Mouse (Mus musculus): ENCODE measurements around the gene Rtn3. TPM values are rescaled to one million over a fixed set of nuclear protein-coding genes. Genes with fewer than 3 reads are reported as not detected.
"Not testable (repeated sequence)": the region's sequence is repeated elsewhere in the genome, so short reads cannot be mapped to it uniquely, and the experiment has no call there.

The Rtn3 gene
- total RNA-seq (2021) = 100 to 1,000 TPM; 769 to 828 TPM
- long read RNA-seq, full-length matches to known transcripts = 481 of 576 reads
- long read RNA-seq, partial matches to known transcripts = 10 of 576 reads
- long read RNA-seq, other reads (novel, unspliced or antisense) = 85 of 576 reads

DNA sequence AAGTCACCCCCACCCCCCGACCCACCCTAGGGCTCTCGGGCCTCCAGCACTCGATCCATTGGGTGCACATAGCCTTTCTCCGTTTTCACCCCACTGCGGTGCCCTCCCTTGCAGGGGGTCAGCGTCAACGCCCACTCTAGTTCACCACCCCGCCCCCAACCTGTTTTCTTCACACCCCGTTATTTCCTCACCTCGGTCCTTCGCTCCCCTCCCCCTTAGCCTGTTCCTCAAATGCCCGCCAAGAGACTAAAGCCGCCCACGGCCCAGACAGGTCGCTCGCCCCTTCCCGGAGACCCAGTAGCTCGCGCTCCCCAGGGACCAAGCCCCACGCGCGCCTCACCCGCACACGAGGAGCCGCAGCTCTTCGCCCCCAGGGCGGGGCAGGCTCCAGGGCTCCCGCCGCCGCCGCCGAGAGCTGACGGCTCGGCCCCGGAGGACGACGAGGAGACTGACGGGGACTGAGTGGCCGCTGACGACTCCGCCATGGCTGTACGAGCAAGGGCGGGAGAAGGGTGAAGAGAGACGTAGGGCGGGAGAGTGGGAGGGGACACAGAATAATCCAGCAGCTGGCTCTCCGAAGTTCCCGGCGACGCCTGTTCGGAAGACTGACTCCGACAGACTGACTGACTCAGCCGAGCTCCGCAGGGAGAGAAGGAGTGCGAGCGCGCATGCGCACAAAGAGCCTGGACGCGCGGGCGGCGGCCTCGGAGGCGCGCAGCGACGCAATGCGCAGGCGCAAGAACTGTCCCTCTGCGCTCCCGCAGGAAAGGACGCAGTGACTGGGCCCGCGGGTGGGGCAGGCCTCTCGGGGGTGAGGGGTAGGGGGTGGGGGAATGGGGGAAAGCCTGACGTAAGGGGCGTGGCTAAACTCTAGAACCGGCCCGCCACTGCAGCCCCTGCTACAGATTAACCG lies at the start of gene Rtn3:
TSS of gene Rtn3 (minus strand) at position 683 of the 913 bp plus-strand sequence.
- DNase-seq (ENCODE audit: low spot score in 2 of 2) = peak; percentile 97 to 98

DNA sequence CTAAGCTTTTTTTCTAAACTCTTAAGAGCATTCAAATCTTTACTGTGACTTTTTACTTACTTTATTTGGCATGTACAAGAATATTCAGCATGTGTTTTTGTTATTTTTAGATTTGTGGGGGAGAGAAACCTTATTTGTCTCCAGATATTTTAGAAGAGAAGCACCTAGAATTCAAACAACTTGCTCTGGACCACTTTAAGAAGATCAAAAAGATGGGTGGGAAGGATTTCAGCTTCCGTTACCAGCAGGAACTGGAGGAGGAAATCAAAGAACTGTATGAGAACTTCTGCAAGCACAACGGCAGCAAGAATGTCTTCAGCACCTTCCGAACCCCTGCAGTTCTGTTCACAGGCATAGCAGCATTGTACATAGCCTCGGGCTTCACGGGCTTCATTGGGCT lies 48.8 kb upstream of the Rtn3 start:
- no peak for DNase-seq (ENCODE audit: low spot score in 2 of 2)

DNA sequence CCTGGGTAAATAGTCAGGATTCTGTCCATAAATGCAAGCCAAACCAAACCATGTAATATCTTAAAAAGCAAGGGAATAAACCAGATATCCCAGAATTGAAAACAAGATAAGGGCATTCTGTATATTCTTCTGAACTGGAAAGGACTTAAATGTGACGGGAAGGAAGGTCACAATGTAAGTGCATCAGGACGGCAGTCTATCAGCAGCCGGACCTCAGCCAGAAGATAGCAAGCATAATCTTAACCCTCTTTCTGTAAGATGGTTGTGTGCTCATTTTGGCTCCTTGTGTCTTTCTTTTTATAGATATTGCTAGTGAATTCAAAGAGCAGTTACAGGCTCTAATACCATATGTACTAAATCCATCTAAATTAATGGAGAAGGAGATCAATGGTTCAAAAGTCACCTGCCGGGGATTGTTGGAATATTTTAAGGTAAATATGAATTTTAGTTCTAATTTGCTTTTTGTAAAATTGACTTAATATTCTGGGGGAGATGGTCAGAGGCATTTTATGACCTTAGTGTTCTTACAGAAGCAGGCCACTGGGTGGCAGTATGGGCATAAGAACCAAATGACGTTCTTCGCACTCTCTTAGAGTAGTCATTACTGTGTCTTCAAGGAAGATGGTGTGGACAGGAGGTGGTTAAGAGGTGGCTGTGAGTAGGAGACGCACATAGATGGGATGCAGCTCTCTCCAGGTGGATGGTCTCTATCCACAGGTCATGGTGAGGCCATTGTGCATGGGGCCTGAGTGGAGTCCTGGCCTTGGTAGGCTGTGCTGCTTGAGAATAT lies 45.8 kb upstream of the Rtn3 start:
- DNase-seq (ENCODE audit: low spot score in 2 of 2) = peak; percentile 70 to 74

DNA sequence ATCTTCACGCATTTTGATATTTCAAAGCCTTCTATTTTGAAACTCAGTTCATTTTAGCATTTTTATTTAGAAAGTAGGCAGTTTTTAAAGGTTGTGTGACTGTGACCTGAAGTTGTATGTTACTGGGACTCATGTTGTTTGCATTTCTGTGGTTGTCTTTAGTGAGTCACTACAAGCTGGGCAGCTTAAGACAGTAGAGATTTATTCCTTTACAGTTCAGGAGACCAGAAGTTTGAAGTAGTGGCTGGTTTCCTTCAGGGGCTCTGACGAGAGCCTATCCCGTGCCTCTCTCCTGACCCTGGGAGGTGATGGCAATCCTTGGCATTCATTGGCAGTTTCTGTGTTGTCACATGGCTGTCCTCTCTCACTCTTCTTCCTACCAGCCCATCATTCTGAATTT lies 41.8 kb upstream of the Rtn3 start:
- DNase-seq (ENCODE audit: low spot score in 2 of 2) = no peak

DNA sequence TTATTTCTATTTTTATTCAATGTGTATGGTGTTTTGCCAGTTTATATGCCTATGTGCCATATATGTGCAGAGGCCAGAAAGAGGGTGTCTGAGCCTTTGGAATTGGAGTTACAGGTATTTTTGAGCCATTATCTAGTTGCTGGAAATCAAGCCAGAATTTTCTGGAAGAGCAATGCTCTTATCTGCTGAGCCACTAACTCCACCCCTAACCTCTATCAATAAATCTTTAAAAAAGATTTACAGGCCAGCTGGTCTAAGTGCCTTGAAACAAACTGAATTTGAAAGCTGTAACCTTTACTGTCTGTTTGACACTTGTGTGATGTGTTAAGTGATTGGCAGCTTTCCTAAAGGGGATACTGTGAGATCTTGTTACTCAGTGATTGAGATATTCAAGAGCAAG lies 40.7 kb upstream of the Rtn3 start:
- DNase-seq (ENCODE audit: low spot score in 2 of 2) = no peak

DNA sequence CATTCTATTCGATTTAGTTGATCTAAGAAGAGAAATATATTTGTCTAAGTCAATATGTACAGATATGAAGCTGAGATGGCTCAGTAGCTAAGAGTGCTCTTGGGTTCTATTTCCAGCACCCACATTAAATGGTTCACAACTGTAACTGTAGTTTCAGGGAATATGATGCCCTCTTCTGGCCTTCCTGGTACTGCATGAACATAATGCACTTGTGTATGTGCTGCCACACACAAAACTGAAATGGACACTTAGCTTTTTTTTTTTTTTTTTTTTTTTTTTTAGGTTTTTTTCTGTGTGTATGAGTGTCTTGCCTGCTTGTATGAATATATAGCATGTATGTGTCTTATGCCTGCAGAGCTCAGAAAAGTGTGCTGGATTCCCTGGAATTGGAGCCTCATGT lies 40.2 kb upstream of the Rtn3 start:
- DNase-seq (ENCODE audit: low spot score in 2 of 2) = no peak

DNA sequence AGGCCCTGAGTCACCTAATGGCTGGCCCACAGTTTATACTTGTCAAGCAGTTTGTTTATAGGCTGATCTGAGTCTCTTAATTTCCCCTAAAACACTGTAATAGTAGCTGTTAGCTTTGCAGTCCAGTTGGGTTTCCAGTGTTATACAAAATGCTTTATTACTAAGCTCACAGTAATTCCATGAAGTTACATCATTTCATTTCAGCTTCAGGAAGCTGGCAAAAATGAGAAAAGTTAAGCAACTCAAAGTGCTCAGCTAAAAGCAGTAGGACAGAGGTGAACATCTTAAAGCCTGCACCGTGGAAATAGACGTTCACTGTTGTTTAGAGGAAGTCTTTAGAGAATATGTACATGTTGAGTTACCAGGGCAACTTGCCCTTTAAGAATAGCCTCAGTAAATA lies 39.8 kb upstream of the Rtn3 start:
- DNase-seq (ENCODE audit: low spot score in 2 of 2) = no peak

DNA sequence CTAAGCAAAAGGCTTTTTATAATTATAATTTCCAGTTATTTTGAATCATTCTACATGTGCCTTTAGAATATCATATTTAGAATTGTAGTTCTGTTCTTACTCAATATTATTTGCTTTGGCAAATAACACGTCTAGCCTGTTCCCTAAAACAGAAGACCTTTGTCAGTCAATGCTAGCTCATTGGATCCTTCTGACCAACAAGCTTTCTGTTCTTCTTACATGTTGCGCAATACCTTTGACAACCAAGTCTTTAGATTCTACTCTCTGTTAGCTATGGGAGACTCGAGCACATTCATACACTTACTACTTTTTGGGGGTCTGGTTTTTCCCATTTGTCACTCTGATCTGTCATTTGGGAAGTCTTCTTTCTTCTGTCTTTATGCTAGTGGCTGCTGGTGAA lies 38.5 kb upstream of the Rtn3 start:
- DNase-seq (ENCODE audit: low spot score in 2 of 2) = no peak

DNA sequence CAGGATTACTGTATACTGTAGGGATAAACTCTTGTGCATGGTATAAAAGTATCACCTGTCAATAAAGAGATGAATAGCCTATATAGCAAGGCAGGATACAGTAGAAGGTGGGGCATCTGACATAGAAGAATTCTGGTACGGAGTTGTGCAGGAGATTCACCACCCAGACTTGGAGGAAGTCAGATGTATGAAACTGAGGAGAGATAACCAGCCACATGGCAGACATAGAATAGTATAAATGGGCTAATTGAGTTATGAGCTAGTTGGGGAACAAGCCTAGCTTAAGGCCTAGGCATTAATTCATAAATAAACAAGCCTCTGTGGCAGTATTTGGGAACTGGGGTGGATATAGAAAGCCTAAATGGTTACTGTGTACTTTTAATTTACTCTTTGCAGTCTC lies 33.4 kb upstream of the Rtn3 start:
- DNase-seq (ENCODE audit: low spot score in 2 of 2) = no peak

DNA sequence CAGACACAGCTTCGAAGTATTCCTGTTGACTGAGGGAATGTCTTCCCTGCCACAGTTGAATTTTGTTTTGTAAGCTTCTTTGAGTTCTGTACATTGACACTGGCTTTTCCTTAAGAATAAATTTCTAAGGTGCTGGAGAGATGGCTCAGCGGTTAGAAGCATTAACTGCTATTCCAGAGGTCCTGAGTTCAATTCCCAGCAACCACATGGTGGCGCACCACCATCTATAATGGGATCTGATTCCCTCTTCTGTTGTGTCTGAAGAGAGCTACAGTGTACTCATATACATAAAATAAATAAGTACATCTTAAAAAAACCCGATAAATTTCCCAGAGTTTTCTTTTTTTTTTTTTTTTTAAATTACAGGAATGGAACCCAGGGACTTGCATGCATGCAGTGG lies 24.9 kb upstream of the Rtn3 start:
- peak in 1 of 2 experiments; percentile 16 for DNase-seq (ENCODE audit: low spot score in 2 of 2)

DNA sequence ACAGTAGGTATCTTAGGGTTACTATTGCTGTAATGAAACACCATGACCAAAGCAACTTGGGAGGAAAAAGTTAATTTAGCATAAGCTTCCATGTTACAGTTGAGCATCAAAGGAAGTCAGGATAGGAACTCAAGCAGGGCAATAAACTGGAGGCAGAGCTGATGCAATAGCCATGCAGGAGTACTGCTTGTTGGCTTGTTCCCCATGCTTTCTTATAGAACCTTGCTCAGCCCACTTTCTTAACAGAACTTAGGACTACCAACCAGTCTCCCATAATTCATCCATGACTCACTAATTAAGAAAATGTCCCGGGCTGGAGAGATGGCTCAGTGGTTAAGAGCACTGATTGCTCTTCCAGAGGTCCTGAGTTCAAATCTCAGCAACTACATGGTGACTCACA lies 23.2 kb upstream of the Rtn3 start:
- DNase-seq (ENCODE audit: low spot score in 2 of 2) = no peak

DNA sequence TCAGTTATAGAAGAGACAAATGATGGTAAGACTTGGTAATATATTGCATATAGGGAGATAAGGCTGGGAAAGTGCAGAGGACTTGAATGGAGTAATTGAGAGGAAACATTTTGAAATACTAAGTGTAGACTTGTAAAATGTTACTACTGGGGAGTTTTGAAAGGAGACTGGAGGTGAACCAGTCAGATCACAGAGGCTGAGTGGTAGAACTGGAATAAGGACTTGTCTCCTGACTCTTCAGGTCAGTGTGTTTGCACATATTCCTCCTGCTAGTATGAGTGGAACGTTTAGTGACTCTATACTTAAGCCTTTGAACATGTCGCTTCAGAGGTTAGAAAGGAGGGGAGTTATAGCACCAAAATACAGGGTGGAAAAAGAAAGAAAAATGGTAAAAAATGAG lies 19.4 kb upstream of the Rtn3 start:
- no peak for DNase-seq (ENCODE audit: low spot score in 2 of 2)

DNA sequence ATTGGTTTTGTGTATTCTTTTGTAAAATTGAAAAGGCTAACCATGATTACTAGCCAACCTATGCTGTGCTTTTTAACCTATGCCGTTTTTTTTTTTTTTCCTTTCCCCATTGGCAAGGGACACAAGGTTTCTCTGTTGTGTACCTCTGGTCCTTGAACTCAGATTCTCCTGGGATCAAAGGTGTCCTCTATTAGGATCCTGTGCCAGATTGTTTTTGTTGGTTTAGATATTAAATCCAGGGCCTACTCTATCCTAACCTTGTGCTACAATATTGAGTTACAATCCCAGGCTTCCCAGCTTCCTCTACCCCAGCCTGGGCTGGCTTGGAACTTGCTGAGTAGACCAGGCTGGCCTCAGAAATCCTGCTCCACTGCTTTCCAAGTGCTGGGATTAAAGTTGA lies 17.6 kb upstream of the Rtn3 start:
- no peak for DNase-seq (ENCODE audit: low spot score in 2 of 2)

DNA sequence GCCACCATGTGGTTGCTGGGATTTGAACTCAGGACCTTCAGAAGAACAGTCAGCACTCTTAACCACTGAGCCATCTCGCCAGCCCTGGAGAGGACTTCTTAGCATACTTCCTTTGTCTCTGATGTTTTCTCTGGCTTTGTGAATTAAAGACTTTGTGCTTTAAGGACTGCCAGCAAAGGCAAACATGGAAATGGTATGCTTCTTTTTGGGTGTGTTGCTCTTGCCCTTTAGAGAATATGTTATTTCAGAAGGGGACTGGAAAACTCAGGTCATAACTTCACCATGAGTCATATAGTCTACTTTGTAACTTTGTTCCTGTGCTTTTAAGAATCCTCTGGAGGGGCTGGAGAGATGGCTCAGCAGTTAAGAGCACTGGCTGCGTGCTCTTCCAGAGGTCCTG lies 15.7 kb upstream of the Rtn3 start:
- DNase-seq (ENCODE audit: low spot score in 2 of 2) = no peak

DNA sequence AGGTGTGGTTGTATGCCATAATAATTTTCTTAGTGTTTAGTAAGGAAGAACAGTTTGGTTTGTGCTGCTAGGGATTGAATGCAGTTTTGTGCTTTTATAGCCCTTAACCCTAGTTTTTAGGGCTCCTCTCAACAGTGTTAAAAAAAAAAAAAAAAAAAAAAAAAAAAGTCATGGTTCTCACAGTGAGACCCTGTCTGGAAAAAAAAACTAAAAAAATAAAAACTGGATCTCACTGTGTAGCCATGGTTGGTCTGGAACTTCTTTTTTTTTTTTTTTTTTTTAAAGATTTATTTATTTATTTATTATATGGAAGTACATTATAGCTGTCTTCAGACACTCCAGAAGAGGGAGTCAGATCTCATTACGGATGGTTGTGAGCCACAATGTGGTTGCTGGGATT lies 13.0 kb upstream of the Rtn3 start:
- not testable (repeated sequence) for DNase-seq (ENCODE audit: low spot score in 2 of 2)

DNA sequence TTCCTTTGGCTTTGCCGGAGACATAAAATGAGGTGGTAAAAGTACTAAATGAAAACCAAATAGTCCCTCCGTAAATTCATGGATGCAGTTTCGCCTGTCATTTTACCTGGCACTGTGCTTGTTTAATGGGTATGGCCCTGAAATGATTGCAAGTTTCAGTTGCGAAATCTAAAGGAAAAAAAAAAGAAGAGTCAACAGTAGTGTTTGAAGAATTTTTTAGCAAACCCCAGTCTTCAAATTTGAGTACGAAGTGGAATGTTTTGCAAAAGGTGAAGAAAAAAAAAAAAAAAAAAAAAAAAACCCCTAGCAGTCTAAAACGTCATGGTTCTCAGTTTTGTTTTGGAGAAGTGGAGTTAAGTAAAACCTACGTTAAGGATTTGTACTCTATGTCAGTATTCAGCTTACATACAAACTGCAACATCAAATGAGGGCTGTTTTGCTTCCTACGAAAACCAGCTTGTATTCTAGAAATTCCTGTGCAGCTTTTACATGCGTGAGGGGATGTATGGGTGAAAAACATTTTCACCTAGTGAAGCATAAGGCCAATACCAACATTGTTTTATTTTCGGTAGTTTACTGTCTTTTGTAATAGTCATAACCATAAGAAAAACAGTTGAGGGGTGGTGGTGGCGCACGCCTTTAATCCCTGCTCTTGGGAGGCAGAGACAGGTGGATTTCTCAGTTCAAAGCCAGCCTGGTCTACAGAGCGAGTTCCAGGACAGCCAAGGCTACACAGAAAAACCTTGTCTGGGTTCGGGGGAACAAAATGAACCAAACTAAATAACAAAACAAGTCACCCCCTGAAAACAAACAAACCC lies 12.3 kb upstream of the Rtn3 start:
- DNase-seq (ENCODE audit: low spot score in 2 of 2) = no peak

DNA sequence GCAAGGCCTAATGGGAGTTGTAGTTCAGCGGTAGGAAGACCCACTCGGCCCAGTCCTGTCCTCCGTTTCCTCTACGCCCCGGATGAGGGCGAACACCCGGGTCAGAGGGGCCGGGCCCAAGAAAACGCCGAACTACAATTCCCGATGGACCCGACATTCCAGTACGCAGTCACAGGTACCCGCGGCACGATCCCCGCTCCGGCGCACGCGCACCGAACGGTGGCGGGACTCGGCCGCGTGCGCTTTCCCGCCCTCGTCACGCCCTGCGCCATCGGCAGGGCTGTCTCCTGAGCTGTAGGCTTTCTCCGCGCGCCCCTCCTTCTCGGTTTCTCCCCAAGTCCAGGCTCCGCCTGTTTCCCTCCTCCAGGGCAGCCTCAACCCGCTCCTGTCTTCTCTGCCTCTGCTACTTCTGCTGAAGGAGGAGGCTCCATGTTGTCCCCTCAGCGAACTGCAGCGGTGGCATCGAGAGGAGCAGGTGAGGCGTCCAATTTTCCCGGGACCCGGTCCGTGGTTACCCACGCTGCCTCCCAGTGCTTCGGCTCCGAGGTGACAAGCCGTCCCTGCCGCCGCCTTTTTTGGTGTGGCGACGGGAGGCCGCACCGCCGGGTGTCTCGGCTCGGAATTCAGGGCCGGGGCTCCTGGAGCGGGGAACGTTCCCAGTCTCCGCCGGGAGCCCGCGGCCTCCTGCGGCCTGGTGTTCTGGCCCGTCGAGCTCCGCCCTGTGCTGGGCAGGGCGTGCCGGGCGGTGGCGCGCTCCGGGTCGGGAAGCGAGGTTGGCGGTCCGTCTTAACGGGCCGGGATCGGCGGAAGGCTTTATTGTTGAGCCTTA lies 11.3 kb upstream of the Rtn3 start:
- DNase-seq (ENCODE audit: low spot score in 2 of 2) = peak; percentile 91 to 96

DNA sequence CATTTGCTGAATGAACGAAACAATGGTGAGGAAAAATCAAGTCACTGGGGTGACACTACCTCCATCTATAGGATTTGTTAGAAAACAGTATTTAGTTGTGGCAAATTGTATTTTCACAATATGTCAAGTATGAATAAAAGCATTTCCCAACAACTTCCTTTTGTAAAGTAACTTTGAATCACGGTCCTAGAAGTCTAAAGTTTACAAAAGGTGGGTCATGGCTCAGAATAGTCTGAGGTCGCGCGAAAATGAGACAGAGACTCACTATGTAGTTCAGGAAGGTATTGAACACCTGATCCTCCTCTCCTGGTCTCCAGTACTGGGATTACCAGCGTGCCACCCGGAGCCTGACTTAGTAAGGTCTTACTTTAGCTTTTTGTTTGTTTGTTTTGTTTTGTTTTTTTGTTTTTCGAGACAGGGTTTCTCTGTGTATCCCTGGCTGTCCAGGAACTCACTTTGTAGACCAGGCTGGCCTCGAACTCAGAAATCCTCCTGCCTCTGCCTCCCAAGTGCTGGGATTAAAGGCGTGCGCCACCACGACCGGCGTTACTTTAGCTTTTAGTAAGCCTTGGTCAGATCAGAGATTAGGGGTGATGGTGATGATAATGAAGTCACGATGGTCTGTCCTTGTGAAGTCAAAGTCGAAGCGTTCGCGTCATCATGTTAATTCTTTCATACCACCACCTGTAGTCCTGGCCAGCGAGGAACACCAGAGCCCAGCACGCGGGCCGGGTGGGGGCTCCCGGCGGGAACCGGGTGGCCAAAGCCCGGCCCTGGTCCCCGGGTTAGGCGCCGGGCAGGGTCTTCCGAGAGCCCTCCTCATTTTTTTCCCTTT lies 10.5 kb upstream of the Rtn3 start, which contains the start of gene Atl3:
TSS of gene Atl3 (plus strand) at position 689 of the 835 bp plus-strand sequence.
- DNase-seq (ENCODE audit: low spot score in 2 of 2) = no peak

DNA sequence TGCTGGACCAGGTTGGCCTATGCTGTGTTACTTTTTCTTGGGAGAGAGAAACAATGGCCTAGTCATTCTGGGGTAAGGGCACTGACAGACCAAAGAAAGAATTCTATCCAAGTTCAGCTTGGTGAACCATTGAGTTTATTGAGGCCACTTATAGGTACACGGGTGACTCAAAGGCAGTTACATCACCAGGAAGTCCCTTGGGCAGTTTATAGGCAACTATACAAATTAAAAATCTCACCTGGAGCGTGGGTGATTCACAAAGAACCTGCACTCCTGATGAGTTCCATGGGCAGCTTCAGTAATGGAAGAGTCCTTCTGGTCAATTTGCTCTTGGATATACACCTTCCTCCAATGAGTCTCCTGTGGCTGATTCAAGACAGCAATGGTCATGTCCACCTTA lies 9.6 kb upstream of the Rtn3 start:
- no peak for DNase-seq (ENCODE audit: low spot score in 2 of 2)

Measured in layer of hippocampus, postnatal 10 days (tissue).